31 mouse cellular contexts compared by ENCODE assay signal in genomic region chr8:43308213-43308612, GRCm38 (mm10). TPM values are rescaled to one million over a fixed set of nuclear protein-coding genes. Genes with fewer than 3 reads are reported as not detected.
A peak's percentile ranks its signal among the peaks of the same experiment; 100 is the strongest.
DNase-seq lines count a peak whose midpoint lies in the region; TF ChIP-seq lines count a peak whose summit lies in the region.
"Had no signal": no experiment of that assay in that cellular context is flagged by ENCODE, and none has a peak within 500 bp of the region (broad histone marks: within the 10 kb centered on the region; RNA-seq: fewer than 3 reads in every experiment).

No protein-coding gene starts in this region.

- peaks cover 25% of the 10 kb centered on the region for H3K36me3 ChIP-seq in E14TG2a.4 (ENCODE audit: insufficient read depth, low read length)
- H3K36me3 ChIP-seq: embryonic facial prominence, embryonic 12.5 days; embryonic facial prominence, embryonic 15.5 days; heart, embryonic 10.5 days; heart, embryonic 13.5 days had no signal

- TF ChIP-seq CTCF in E14TG2a.4 (conservative IDR thresholded peaks at IDR 0.05; ENCODE audit: low read length): no peak

- H3K27me3 ChIP-seq in E14TG2a.4 (ENCODE audit: insufficient read depth, low read length): no peaks in the 10 kb centered on the region
- H3K27me3 ChIP-seq: CH12.LX; embryonic facial prominence, embryonic 12.5 days; embryonic facial prominence, embryonic 15.5 days; heart, embryonic 13.5 days had no signal

- H3K4me1 ChIP-seq in E14TG2a.4 (replicated peaks; ENCODE audit: low read depth, low read length): peaks cover 23% of the 10 kb centered on the region
- H3K4me1 ChIP-seq: embryonic facial prominence, embryonic 12.5 days; embryonic facial prominence, embryonic 15.5 days; heart, embryonic 10.5 days; heart, embryonic 13.5 days had no signal

- H3K4me3 ChIP-seq in E14TG2a.4 (replicated peaks; ENCODE audit: low read length): peak overlapping the region; percentile 49
- H3K4me3 ChIP-seq: embryonic facial prominence, embryonic 12.5 days; embryonic facial prominence, embryonic 15.5 days; heart, adult 2 months; heart, embryonic 10.5 days; heart, embryonic 13.5 days had no signal

- no peaks in the 10 kb centered on the region for H3K9me3 ChIP-seq in E14TG2a.4 (ENCODE audit: low read length)
- H3K9me3 ChIP-seq: embryonic facial prominence, embryonic 12.5 days; embryonic facial prominence, embryonic 15.5 days; heart, embryonic 10.5 days had no signal

- DNase-seq in ES-CJ7 (ENCODE audit: low read depth, low spot score) (peak; percentile 67), ZHBTc4 (ENCODE audit: low read depth, low spot score) (peak; percentile 37)
- peak; percentile 17 for DNase-seq in yolk sac, embryonic 10.5 days (ENCODE audit: low spot score)
- no peak for DNase-seq in frontal cortex, adult 2 months (ENCODE audit: extremely low spot score in 1 of 2, low spot score in 1 of 2)
- DNase-seq in thymus, postnatal 10 days (ENCODE audit: low spot score in 2 of 2): no peak
- DNase-seq in retina, postnatal 1 day: no peak
- DNase-seq: adrenal gland, adult 2 months; adrenal gland, postnatal 14 days; B cell, adult 2 months; cerebellum, adult 11 months; cerebellum, adult 2 months; cerebellum, adult 9-11 months; cerebellum, postnatal 25 days; forebrain, postnatal 0 days; gastrocnemius, postnatal 36 days; heart, adult 2 months; heart, postnatal 14 days; heart, postnatal 4 days had no signal

RNA-seq across cellular contexts. Expression of gene Zfp42, which starts 1.4 kb away (rescaled TPM):
- polyA plus RNA-seq in frontal cortex, adult 2 months (2012; rRNA removed): not detected in 2 replicates
- polyA plus RNA-seq: adrenal gland, adult 2 months; cerebellum, adult 2 months; embryonic facial prominence, embryonic 12.5 days; embryonic facial prominence, embryonic 15.5 days; forebrain, embryonic 11.5 days; forebrain, embryonic 14.5 days; forebrain, postnatal 0 days; heart, adult 2 months; heart, embryonic 10.5 days; heart, embryonic 13.5 days; heart, embryonic 16.5 days; hindbrain, embryonic 11.5 days; hindbrain, embryonic 14.5 days; hindbrain, postnatal 0 days; inflammation-experienced regulatory T-cells, adult 6 months had no signal

Comparison
In these comparisons a context has a peak if more than half of its experiments do, and no peak if none do; other contexts are left out.
1. DNase-seq: peak in ES-CJ7 (single experiment), ZHBTc4 (single experiment) and yolk sac, embryonic 10.5 days (single experiment); none in frontal cortex, adult 2 months (0 of 2), thymus, postnatal 10 days (0 of 2) and retina, postnatal 1 day (single experiment).